Mouse (Mus musculus) limb, embryonic 11.5 days (tissue): ENCODE results near the gene Clcf1. TPM values are rescaled to one million over a fixed set of nuclear protein-coding genes. Genes with fewer than 3 reads are reported as not detected.

Experiments
- ATAC-seq: fragments of 200-750 bp; cut with Nextera tagmentation; 2 replicates; pipeline ENCODE4 v1.8.0; 2017; ENCODE audit warnings: low read depth; ENCODE audit not compliant: insufficient number of reproducible peaks, low FRiP score, low TSS enrichment
- DNase-seq: peaks from one replicate; pipeline ENCODE4 v3.0.0-alpha.2; 2015; ENCODE audit warnings: low spot score
- H3K27ac ChIP-seq: fragments of 300-500 bp; sonication (generic); replicated peaks from 2 replicates; pipeline ENCODE4 v1.5.1; 2014; ENCODE audit warnings: low read depth, mild to moderate bottlenecking, low read length
- H3K27me3 ChIP-seq: fragments of 300-500 bp; sonication (generic); 2 replicates; pipeline ENCODE4 v1.6.1; 2014; ENCODE audit warnings: mild to moderate bottlenecking, low read length, mixed read lengths; ENCODE audit not compliant: control insufficient read depth, insufficient read depth
- H3K36me3 ChIP-seq: fragments of 300-500 bp; sonication (generic); 2 replicates; pipeline ENCODE4 v1.6.1; 2014; ENCODE audit warnings: mild to moderate bottlenecking, low read length, moderate library complexity, mixed read lengths; ENCODE audit not compliant: control insufficient read depth, insufficient read depth
- H3K4me1 ChIP-seq: fragments of 300-500 bp; sonication (generic); 2 replicates; pipeline ENCODE4 v1.6.1; 2014; ENCODE audit warnings: low read length, mixed read lengths; ENCODE audit not compliant: control insufficient read depth, insufficient read depth
- H3K4me2 ChIP-seq: fragments of 300-500 bp; sonication (generic); 2 replicates; pipeline ENCODE4 v1.6.1; 2014; ENCODE audit warnings: low read depth, mild to moderate bottlenecking, moderate library complexity; ENCODE audit not compliant: severe bottlenecking
- H3K4me3 ChIP-seq: fragments of 300-500 bp; sonication (generic); 2 replicates; pipeline ENCODE4 v1.5.1; 2014; ENCODE audit warnings: low read depth, low read length
- H3K9ac ChIP-seq: fragments of 300-500 bp; sonication (generic); 2 replicates; pipeline ENCODE4 v1.6.1; 2014; ENCODE audit warnings: mild to moderate bottlenecking, low read length
- H3K9me3 ChIP-seq: fragments of 300-500 bp; sonication (generic); 2 replicates; pipeline ENCODE4 v1.6.1; 2016; ENCODE audit warnings: low read length; ENCODE audit not compliant: control insufficient read depth
- WGBS: fragments of 180-500 bp; shearing (Covaris S2); extraction: QIAGEN DNeasy Blood & Tissue Kit; methylation state at CpG from one replicate; pipeline ENCODE4 v1.1.7; 2014; 5-methylcytosine and 5-hydroxymethylcytosine counted together
- polyA plus RNA-seq: library from polyadenylated mRNA; unstranded; fragments of >200 nt; fragmentation: Nextera tagmentation; extraction: Ambion mirVana; gene quantifications from 2 replicates; pipeline ENCODE4 v1.2.1, GENCODE M21; 2014

Gene Clcf1
- polyA plus RNA-seq, 1 experiment from 2014 or later, result 5.0 TPM

DNA sequence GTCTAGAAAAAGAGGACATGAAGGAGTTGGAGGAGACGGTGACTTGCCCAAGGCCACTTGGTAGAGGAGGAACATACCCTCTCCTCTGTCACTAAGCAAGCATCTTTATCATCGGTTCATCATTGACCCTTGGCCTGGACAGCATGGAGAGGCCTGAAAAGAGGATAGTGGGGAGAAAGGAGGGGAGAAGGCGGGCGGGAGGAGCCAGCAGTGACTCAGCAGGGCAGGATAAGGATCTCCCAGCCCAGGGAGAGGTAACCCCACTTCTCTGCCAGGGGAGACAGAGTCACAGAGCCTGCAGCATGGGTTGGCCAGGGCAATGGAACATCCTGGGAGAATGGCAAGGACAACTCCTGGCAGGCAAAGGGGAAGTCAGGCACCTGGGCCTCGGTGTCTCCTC, 5.5 kb upstream of the Clcf1 start:
- Histone ChIP-seq H3K4me1 (peaks cover 22% of the 10 kb centered on the region), H3K27ac (no peak overlapping the region), H3K4me3 (no peak overlapping the region), H3K36me3 (no peaks in the 10 kb centered on the region), H3K4me2 (no peak overlapping the region), H3K9me3 (no peaks in the 10 kb centered on the region), H3K9ac (no peak overlapping the region), H3K27me3 (no peaks in the 10 kb centered on the region)
- 78% methylated on average over 5 of the region's 5 CpGs for WGBS
- ATAC-seq (no peak), DNase-seq (no peak)

GRCm38 (mm10) chr19:4211891-4212588, 2.0 kb upstream of the Clcf1 start:
- H3K27ac ChIP-seq, result peak overlapping the region; percentile 92
- H3K36me3 ChIP-seq, result no peaks in the 10 kb centered on the region
- peak overlapping the region; percentile 26; the same call in 1 of the 2 replicates for H3K4me2 ChIP-seq
- H3K4me3 ChIP-seq, result no peak overlapping the region
- peak; percentile 51 for DNase-seq
- peaks cover 42% of the 10 kb centered on the region for H3K4me1 ChIP-seq
- H3K9me3 ChIP-seq, result no peaks in the 10 kb centered on the region
- WGBS, result 8% methylated on average over 4 of the region's 4 CpGs
- H3K27me3 ChIP-seq, result no peaks in the 10 kb centered on the region
- ATAC-seq, result no peak
- peak overlapping the region; percentile 44; the same call in 1 of the 2 replicates for H3K9ac ChIP-seq

DNA sequence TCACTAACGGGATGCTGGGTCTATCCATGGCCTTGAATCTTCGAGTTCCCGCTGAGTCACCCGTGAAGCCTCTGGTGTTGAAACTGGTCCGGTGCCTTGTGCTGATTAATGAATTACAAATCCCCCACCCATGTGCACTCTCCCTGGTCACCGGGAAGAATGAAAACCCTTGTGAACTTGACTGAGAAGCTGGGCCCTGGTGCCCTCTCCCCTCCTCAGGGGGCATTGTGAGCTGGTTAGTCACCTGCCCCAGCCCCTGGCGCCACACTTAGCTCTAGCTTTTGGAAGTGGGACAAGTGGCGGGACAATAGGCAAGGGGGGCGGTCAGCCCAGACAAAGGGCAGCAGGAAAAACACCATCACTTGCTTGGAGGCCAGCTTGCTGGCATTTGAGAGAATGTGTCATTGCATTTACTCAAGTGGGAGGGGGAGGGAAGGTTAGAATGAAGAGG, 489 bp upstream of the Clcf1 start:
- Histone ChIP-seq H3K9ac (peak overlapping the region; percentile 94), H3K4me2 (peak overlapping the region; percentile 86), H3K9me3 (no peaks in the 10 kb centered on the region), H3K27me3 (no peaks in the 10 kb centered on the region), H3K4me1 (peaks cover 57% of the 10 kb centered on the region), H3K36me3 (no peaks in the 10 kb centered on the region), H3K4me3 (peak overlapping the region; percentile 84), H3K27ac (peak overlapping the region; percentile 92)
- DNase-seq (no peak), ATAC-seq (no peak)
- 4% methylated on average over 9 of the region's 9 CpGs for WGBS

GRCm38 (mm10) chr19:4214771-4215450, 873 bp downstream of the Clcf1 start:
- no peaks in the 10 kb centered on the region for H3K9me3 ChIP-seq
- peak overlapping the region; percentile 84 for H3K4me3 ChIP-seq
- ATAC-seq (0 out of 2 replicates have a peak, but pooled peaks have one; percentile 8), DNase-seq (peak; percentile 66)
- peak overlapping the region; percentile 94 for H3K9ac ChIP-seq
- peak overlapping the region; percentile 86 for H3K4me2 ChIP-seq
- H3K36me3 ChIP-seq, result no peaks in the 10 kb centered on the region
- H3K27me3 ChIP-seq, result no peaks in the 10 kb centered on the region
- under 1% methylated on average over 59 of the region's 81 CpGs for WGBS
- H3K27ac ChIP-seq, result peak overlapping the region; percentile 92
- peaks cover 57% of the 10 kb centered on the region for H3K4me1 ChIP-seq

DNA sequence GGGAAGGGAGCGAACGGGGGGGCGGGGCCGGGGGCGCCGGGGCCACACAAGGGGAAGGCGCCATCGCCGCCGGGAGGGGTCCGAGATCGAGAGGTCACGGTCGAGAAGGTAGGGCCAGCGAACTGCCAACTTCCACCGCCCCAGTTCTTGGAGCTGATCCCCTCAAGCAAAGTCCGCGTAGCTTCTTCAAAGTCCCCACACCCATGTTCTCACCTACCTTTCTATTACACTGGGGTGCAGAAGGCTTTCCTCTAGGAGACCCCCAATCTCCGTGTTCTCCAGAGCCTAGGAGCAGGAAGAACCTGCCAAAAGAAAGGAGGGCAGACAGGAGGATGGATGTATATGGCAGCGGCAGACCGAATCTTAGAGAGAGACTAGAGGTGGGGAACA, 1.4 kb downstream of the Clcf1 start:
- Histone ChIP-seq H3K27ac (peak overlapping the region; percentile 92; the same call in 1 of the 2 replicates), H3K4me1 (peaks cover 57% of the 10 kb centered on the region), H3K36me3 (no peaks in the 10 kb centered on the region), H3K4me3 (peak overlapping the region; percentile 84), H3K9ac (peak overlapping the region; percentile 94), H3K9me3 (no peaks in the 10 kb centered on the region), H3K4me2 (peak overlapping the region; percentile 86), H3K27me3 (no peaks in the 10 kb centered on the region)
- DNase-seq (no peak), ATAC-seq (no peak)
- 2% methylated on average over 17 of the region's 21 CpGs for WGBS

GRCm38 (mm10) chr19:4216041-4216685, 2.1 kb downstream of the Clcf1 start:
- H3K27ac ChIP-seq, result peak overlapping the region; percentile 76
- H3K27me3 ChIP-seq, result no peaks in the 10 kb centered on the region
- H3K9me3 ChIP-seq, result no peaks in the 10 kb centered on the region
- peak overlapping the region; percentile 32 for H3K9ac ChIP-seq
- ATAC-seq, result no peak
- no peaks in the 10 kb centered on the region for H3K36me3 ChIP-seq
- H3K4me3 ChIP-seq, result peak overlapping the region; percentile 84
- H3K4me1 ChIP-seq, result peaks cover 57% of the 10 kb centered on the region
- 12% methylated on average over 14 of the region's 14 CpGs for WGBS
- H3K4me2 ChIP-seq, result peak overlapping the region; percentile 86
- DNase-seq, result peak; percentile 62

DNA sequence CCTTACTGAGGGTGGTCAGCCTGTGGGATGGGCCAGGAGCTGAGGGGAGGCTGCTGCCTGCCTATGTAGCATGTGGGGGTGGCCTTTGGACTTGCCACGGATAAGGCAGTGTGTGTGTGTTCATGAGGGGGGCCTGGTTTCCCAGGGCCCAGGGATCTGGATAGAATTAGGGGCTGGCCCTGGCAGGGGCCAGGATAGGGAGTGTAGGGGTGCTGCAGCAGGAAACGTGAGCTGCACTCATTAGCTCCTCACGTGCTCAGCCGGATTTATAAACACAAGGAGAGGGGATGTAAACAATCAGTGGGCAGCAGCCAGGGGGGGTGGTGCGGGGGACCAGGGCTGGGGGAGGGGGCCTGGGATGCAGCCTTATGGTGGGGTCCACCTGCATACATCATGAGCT, 3.1 kb downstream of the Clcf1 start:
- no peak overlapping the region; the same call in 1 of the 2 replicates for H3K9ac ChIP-seq
- H3K27ac ChIP-seq, result peak overlapping the region; percentile 76
- H3K9me3 ChIP-seq, result no peaks in the 10 kb centered on the region
- H3K4me3 ChIP-seq, result no peak overlapping the region
- H3K4me2 ChIP-seq, result peak overlapping the region; percentile 86
- WGBS, result 0% methylated on average over 4 of the region's 5 CpGs
- no peaks in the 10 kb centered on the region for H3K27me3 ChIP-seq
- peaks cover under 1% of the 10 kb centered on the region; the same call in 1 of the 2 replicates for H3K36me3 ChIP-seq
- DNase-seq (peak; percentile 57), ATAC-seq (peak; percentile 58)
- H3K4me1 ChIP-seq, result peaks cover 47% of the 10 kb centered on the region

GRCm38 (mm10) chr19:4217855-4218254, 3.8 kb downstream of the Clcf1 start:
- Histone ChIP-seq H3K4me3 (no peak overlapping the region), H3K27me3 (no peaks in the 10 kb centered on the region), H3K9me3 (no peaks in the 10 kb centered on the region), H3K27ac (no peak overlapping the region), H3K4me1 (peaks cover 42% of the 10 kb centered on the region), H3K9ac (no peak overlapping the region; the same call in 1 of the 2 replicates), H3K36me3 (peaks cover 8% of the 10 kb centered on the region), H3K4me2 (peak overlapping the region; percentile 86; the same call in 1 of the 2 replicates)
- ATAC-seq, result no peak
- DNase-seq, result no peak
- 46% methylated on average over 3 of the region's 3 CpGs for WGBS
